Mouse (Mus musculus): ENCODE data around the gene Gm21149. TPM values are rescaled to one million over a fixed set of nuclear protein-coding genes. Genes with fewer than 3 reads are reported as not detected.
"Not testable (repeated sequence)": the region's sequence is repeated elsewhere in the genome, so short reads cannot be mapped to it uniquely, and the experiment has no call there.

The Gm21149 gene
- total and polyA plus RNA-seq, 3 experiments, result 0.66 TPM; not detected in 2

GRCm38 (mm10) chr5:15507757-15508459, 31.6 kb upstream of the Gm21149 start:
- H3K27me3 ChIP-seq (ENCODE audit: insufficient read depth, low read length); ATAC-seq (ENCODE audit: extremely low read depth, insufficient number of reproducible peaks, low FRiP score, poor library complexity, severe bottlenecking); H3K4me1 ChIP-seq (ENCODE audit: insufficient read depth, low read depth, low read length); DNase-seq (ENCODE audit: low spot score); H3K9me3 ChIP-seq (replicated peaks); H3K4me3 ChIP-seq (ENCODE audit: low read depth, low read length); H3K36me3 ChIP-seq (replicated peaks): not testable (repeated sequence)
- 0 out of 2 replicates have a peak, but pooled peaks have one; percentile 2 for TF ChIP-seq CTCF (IDR thresholded peaks at IDR 0.05; ENCODE audit: low read depth, low read length)

DNA sequence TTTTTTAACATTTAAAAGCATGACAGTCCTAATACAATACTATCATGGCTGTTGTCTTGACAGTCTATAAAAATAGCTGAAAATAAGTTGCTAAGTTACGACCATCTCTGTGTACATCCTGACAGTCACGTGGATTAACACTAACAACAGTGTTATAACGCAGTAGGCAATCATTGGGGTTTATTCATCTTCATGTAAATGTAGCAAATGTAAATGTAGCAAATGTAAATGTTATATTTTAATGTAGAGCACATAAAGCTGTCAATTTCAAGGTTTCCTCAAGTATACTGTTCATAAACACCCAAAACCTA, 30.9 kb upstream of the Gm21149 start:
- DNase-seq (ENCODE audit: low spot score), result no peak
- no peak overlapping the region for H3K4me3 ChIP-seq (ENCODE audit: low read depth, low read length)

GRCm38 (mm10) chr5:15506575-15507308, 30.4 kb upstream of the Gm21149 start:
- Histone ChIP-seq H3K9me3 (replicated peaks) (no peaks in the 10 kb centered on the region), H3K4me1 (ENCODE audit: insufficient read depth, low read depth, low read length) (no peaks in the 10 kb centered on the region), H3K36me3 (replicated peaks) (no peaks in the 10 kb centered on the region), H3K27me3 (ENCODE audit: insufficient read depth, low read length) (no peaks in the 10 kb centered on the region), H3K4me3 (ENCODE audit: low read depth, low read length) (no peak overlapping the region)
- peak; percentile 22 for TF ChIP-seq CTCF (IDR thresholded peaks at IDR 0.05; ENCODE audit: low read depth, low read length)
- TF ChIP-seq GATA1 (IDR thresholded peaks at IDR 0.05; ENCODE audit: borderline replicate concordance, low read length), result no peak
- TF ChIP-seq GATA2 (IDR thresholded peaks at IDR 0.05; ENCODE audit: borderline replicate concordance, low read depth, low read length), result no peak
- no peak for TF ChIP-seq TAL1 (conservative IDR thresholded peaks at IDR 0.05; ENCODE audit: low read depth, low read length)
- TF ChIP-seq POLR2AphosphoS5 (IDR thresholded peaks at IDR 0.05; ENCODE audit: insufficient replicate concordance, low read depth, low read length), result no peak
- peak; percentile 57; the same call in 1 of the 2 replicates for ATAC-seq (ENCODE audit: extremely low read depth, insufficient number of reproducible peaks, low FRiP score, poor library complexity, severe bottlenecking)
- DNase-seq (ENCODE audit: low spot score), result no peak

More for the DNA sequence above, 30.9 kb upstream of the Gm21149 start:
- no peak; the same call in 1 of the 2 replicates for ATAC-seq (ENCODE audit: extremely low read depth, insufficient number of reproducible peaks, low FRiP score, poor library complexity, severe bottlenecking)
- no peaks in the 10 kb centered on the region for H3K27me3 ChIP-seq (ENCODE audit: insufficient read depth, low read length)
- H3K9me3 ChIP-seq (replicated peaks), result no peaks in the 10 kb centered on the region
- no peak for TF ChIP-seq GATA2 (IDR thresholded peaks at IDR 0.05; ENCODE audit: borderline replicate concordance, low read depth, low read length)
- TF ChIP-seq CTCF (IDR thresholded peaks at IDR 0.05; ENCODE audit: low read depth, low read length), result no peak
- no peak for TF ChIP-seq TAL1 (conservative IDR thresholded peaks at IDR 0.05; ENCODE audit: low read depth, low read length)
- no peak for TF ChIP-seq GATA1 (IDR thresholded peaks at IDR 0.05; ENCODE audit: borderline replicate concordance, low read length)
- TF ChIP-seq POLR2AphosphoS5 (IDR thresholded peaks at IDR 0.05; ENCODE audit: insufficient replicate concordance, low read depth, low read length), result no peak
- H3K4me1 ChIP-seq (ENCODE audit: insufficient read depth, low read depth, low read length), result no peaks in the 10 kb centered on the region
- H3K36me3 ChIP-seq (replicated peaks), result no peaks in the 10 kb centered on the region

DNA sequence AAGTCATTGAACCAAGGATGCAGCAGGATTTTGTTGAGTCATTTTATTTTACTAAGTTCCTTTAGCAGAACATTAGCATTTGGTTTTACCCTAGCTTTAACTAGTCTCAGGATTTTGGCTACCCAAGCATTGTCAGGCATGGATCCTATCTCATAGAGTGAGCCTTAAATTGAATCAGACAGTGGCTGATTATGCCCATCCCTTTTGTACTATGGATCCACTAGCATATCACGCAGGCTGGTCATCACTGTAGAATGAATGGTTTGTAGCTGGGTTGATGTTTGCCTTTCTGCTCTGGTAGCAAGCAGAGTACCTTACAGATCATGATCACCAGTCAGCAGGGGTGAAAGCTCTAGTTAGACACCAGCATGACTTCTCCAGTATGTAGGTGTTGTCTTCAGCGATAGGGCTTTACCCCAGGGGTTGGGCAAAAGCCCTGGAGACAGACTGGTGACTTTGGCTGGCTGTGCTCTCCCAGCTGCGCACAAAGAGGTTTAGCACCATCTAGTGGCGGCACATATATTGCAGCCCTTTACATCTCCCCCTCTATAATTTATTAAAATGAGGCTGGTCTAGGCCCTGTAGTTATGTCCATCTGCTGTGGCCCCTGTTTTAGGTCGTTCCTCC, 22.6 kb upstream of the Gm21149 start:
- DNase-seq (ENCODE audit: low spot score); ATAC-seq (ENCODE audit: extremely low read depth, insufficient number of reproducible peaks, low FRiP score, poor library complexity, severe bottlenecking); H3K36me3 ChIP-seq (replicated peaks); H3K9me3 ChIP-seq (replicated peaks); H3K4me1 ChIP-seq (ENCODE audit: insufficient read depth, low read depth, low read length); H3K27me3 ChIP-seq (ENCODE audit: insufficient read depth, low read length); H3K4me3 ChIP-seq (ENCODE audit: low read depth, low read length): not testable (repeated sequence)

- ATAC-seq (ENCODE audit: extremely low read depth, insufficient number of reproducible peaks, low FRiP score, poor library complexity, severe bottlenecking), result peak; percentile 34
- H3K36me3 ChIP-seq (replicated peaks); DNase-seq (ENCODE audit: low spot score); H3K4me1 ChIP-seq (ENCODE audit: insufficient read depth, low read depth, low read length); H3K4me3 ChIP-seq (ENCODE audit: low read depth, low read length); H3K27me3 ChIP-seq (ENCODE audit: insufficient read depth, low read length); H3K9me3 ChIP-seq (replicated peaks): not testable (repeated sequence)
Measured at GRCm38 (mm10) chr5:15498350-15498749, 22.0 kb upstream of the Gm21149 start.

- not testable (repeated sequence) for H3K27me3 ChIP-seq (ENCODE audit: insufficient read depth, low read length); H3K9me3 ChIP-seq (replicated peaks); H3K4me3 ChIP-seq (ENCODE audit: low read depth, low read length); ATAC-seq (ENCODE audit: extremely low read depth, insufficient number of reproducible peaks, low FRiP score, poor library complexity, severe bottlenecking); H3K36me3 ChIP-seq (replicated peaks); H3K4me1 ChIP-seq (ENCODE audit: insufficient read depth, low read depth, low read length); DNase-seq (ENCODE audit: low spot score)
Measured at GRCm38 (mm10) chr5:15490934-15491333, 14.6 kb upstream of the Gm21149 start.

- H3K4me3 ChIP-seq (ENCODE audit: low read depth, low read length), result no peak overlapping the region
- TF ChIP-seq CTCF (IDR thresholded peaks at IDR 0.05; ENCODE audit: low read depth, low read length) (no peak), POLR2AphosphoS5 (IDR thresholded peaks at IDR 0.05; ENCODE audit: insufficient replicate concordance, low read depth, low read length) (no peak), TAL1 (conservative IDR thresholded peaks at IDR 0.05; ENCODE audit: low read depth, low read length) (no peak), GATA2 (IDR thresholded peaks at IDR 0.05; ENCODE audit: borderline replicate concordance, low read depth, low read length) (no peak), GATA1 (IDR thresholded peaks at IDR 0.05; ENCODE audit: borderline replicate concordance, low read length) (no peak)
- no peak for DNase-seq (ENCODE audit: low spot score)
- no peaks in the 10 kb centered on the region for H3K27me3 ChIP-seq (ENCODE audit: insufficient read depth, low read length)
- H3K36me3 ChIP-seq (replicated peaks), result no peaks in the 10 kb centered on the region
- no peaks in the 10 kb centered on the region for H3K4me1 ChIP-seq (ENCODE audit: insufficient read depth, low read depth, low read length)
- ATAC-seq (ENCODE audit: extremely low read depth, insufficient number of reproducible peaks, low FRiP score, poor library complexity, severe bottlenecking), result no peak
- H3K9me3 ChIP-seq (replicated peaks), result no peaks in the 10 kb centered on the region
Measured at GRCm38 (mm10) chr5:15488743-15489142, 12.4 kb upstream of the Gm21149 start.

- H3K4me1 ChIP-seq (ENCODE audit: insufficient read depth, low read depth, low read length); ATAC-seq (ENCODE audit: extremely low read depth, insufficient number of reproducible peaks, low FRiP score, poor library complexity, severe bottlenecking); DNase-seq (ENCODE audit: low spot score); H3K36me3 ChIP-seq (replicated peaks); H3K27me3 ChIP-seq (ENCODE audit: insufficient read depth, low read length); H3K4me3 ChIP-seq (ENCODE audit: low read depth, low read length); H3K9me3 ChIP-seq (replicated peaks): not testable (repeated sequence)
Measured at GRCm38 (mm10) chr5:15484616-15485015, 8.3 kb upstream of the Gm21149 start.

DNA sequence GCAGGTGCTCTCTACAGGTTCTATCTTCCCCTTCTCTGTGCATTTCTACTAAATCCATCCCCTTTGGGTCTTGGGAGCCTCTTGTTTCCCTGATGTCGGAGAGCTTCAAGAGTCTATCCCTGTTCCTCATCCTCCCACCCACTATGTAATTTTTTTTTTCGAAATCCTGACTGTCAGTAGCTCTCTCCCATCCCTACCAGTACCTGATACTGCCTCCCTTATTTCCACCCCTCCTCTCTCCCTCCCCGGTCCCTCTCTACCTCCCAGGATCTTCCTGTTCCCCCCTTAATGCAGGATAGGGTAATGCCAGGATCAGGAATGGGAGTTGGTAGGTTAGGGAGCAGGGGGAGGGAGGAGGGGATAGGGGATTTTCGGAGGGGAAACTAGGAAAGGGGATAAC, 7.3 kb upstream of the Gm21149 start:
- H3K4me1 ChIP-seq (ENCODE audit: insufficient read depth, low read depth, low read length); ATAC-seq (ENCODE audit: extremely low read depth, insufficient number of reproducible peaks, low FRiP score, poor library complexity, severe bottlenecking); H3K9me3 ChIP-seq (replicated peaks); H3K4me3 ChIP-seq (ENCODE audit: low read depth, low read length); H3K27me3 ChIP-seq (ENCODE audit: insufficient read depth, low read length); DNase-seq (ENCODE audit: low spot score); H3K36me3 ChIP-seq (replicated peaks): not testable (repeated sequence)

- not testable (repeated sequence) for H3K36me3 ChIP-seq (replicated peaks); H3K9me3 ChIP-seq (replicated peaks); H3K4me1 ChIP-seq (ENCODE audit: insufficient read depth, low read depth, low read length); ATAC-seq (ENCODE audit: extremely low read depth, insufficient number of reproducible peaks, low FRiP score, poor library complexity, severe bottlenecking); DNase-seq (ENCODE audit: low spot score); H3K4me3 ChIP-seq (ENCODE audit: low read depth, low read length); H3K27me3 ChIP-seq (ENCODE audit: insufficient read depth, low read length)
Measured at GRCm38 (mm10) chr5:15482815-15483214, 6.5 kb upstream of the Gm21149 start.
